Mouse (Mus musculus): Measurements from ENCODE around the gene Gdf3.
A peak's percentile ranks its signal among the peaks of the same experiment; 100 is the strongest.

Gene Gdf3

GRCm38 (mm10) chr6:122569113-122569512 is 40.8 kb downstream of the Gdf3 start:
- DNase-seq (ENCODE audit: low read depth in 1 of 2, low spot score in 2 of 2) = no peak

GRCm38 (mm10) chr6:122565070-122565784 is 44.7 kb downstream of the Gdf3 start:
- peak in 1 of 2 experiments; percentile 31 for DNase-seq (ENCODE audit: low read depth in 1 of 2, low spot score in 2 of 2)

GRCm38 (mm10) chr6:122562463-122562862 is 47.4 kb downstream of the Gdf3 start:
- peak in 1 of 2 experiments; percentile 32 for DNase-seq (ENCODE audit: low read depth in 1 of 2, low spot score in 2 of 2)

GRCm38 (mm10) chr6:122561005-122561404 is 48.9 kb downstream of the Gdf3 start:
- DNase-seq (ENCODE audit: low read depth in 1 of 2, low spot score in 2 of 2) = no peak

- DNase-seq (ENCODE audit: low read depth in 1 of 2, low spot score in 2 of 2) = peak; percentile 23 to 59
Measured at GRCm38 (mm10) chr6:122560427-122560826, 49.5 kb downstream of the Gdf3 start.

GRCm38 (mm10) chr6:122556959-122557561 is 52.8 kb downstream of the Gdf3 start:
- DNase-seq (ENCODE audit: low read depth in 1 of 2, low spot score in 2 of 2) = peak in 1 of 2 experiments; percentile 60

Measured in monocyte, adult 2 months (primary cell).